Mouse (Mus musculus) kidney, adult 9 months (tissue): ENCODE measurements at regions not wholly inside any gene's neighbourhood (a gene's known extent, or its start where the extent isn't known, plus 50 kb on each side); places are given as distances from the start of the nearest gene placed in this dataset.

Source experiments
- DNase-seq: peaks from one replicate; pipeline ENCODE4 v3.0.0; 2022

GRCm38 (mm10) chr4:80442711-80443110, 391.2 kb upstream of the Tyrp1 start:
- no peak for DNase-seq

GRCm38 (mm10) chr4:80463615-80464014, 370.3 kb upstream of the Tyrp1 start:
- no peak for DNase-seq

- DNase-seq, result no peak
These were observed 358.0 kb upstream of the Tyrp1 start for GRCm38 (mm10) chr4:80475736-80476478.

- no peak for DNase-seq
These were observed 318.8 kb upstream of the Tyrp1 start for GRCm38 (mm10) chr4:80515087-80515486.

- peak; percentile 30 for DNase-seq
These were observed 316.2 kb upstream of the Tyrp1 start for GRCm38 (mm10) chr4:80517476-80518285.

GRCm38 (mm10) chr4:80518589-80518988, 315.3 kb upstream of the Tyrp1 start:
- DNase-seq, result no peak

GRCm38 (mm10) chr4:80539854-80540253, 294.1 kb upstream of the Tyrp1 start:
- no peak for DNase-seq

- no peak for DNase-seq
These were observed 288.8 kb upstream of the Tyrp1 start for GRCm38 (mm10) chr4:80545086-80545485.

GRCm38 (mm10) chr4:80589438-80589837, 244.5 kb upstream of the Tyrp1 start:
- DNase-seq, result no peak

GRCm38 (mm10) chr4:80628271-80628670, 205.7 kb upstream of the Tyrp1 start:
- no peak for DNase-seq

GRCm38 (mm10) chr4:80629251-80629650, 204.7 kb upstream of the Tyrp1 start:
- no peak for DNase-seq

- DNase-seq, result no peak
These were observed 203.7 kb upstream of the Tyrp1 start for GRCm38 (mm10) chr4:80630260-80630659.

GRCm38 (mm10) chr4:80631041-80631440, 202.9 kb upstream of the Tyrp1 start:
- DNase-seq, result no peak

GRCm38 (mm10) chr4:80631441-80631840, 202.5 kb upstream of the Tyrp1 start:
- DNase-seq, result no peak

GRCm38 (mm10) chr4:80638381-80638780, 195.5 kb upstream of the Tyrp1 start:
- DNase-seq, result no peak
